Mouse (Mus musculus) spleen, adult 2 months (tissue): Measurements from ENCODE around the gene Dynll1.

Experiments used
- CTCF ChIP-seq: fragments of 200-500 bp; IDR thresholded peaks from 2 replicates; pipeline ENCODE4 v1.5.1; 2011; ENCODE audit warnings: mild to moderate bottlenecking, inconsistent platforms; ENCODE audit not compliant: insufficient read depth, insufficient read length, insufficient replicate concordance; ENCODE audit errors: extremely low read depth
- POLR2A ChIP-seq: fragments of 200-500 bp; IDR thresholded peaks from 2 replicates; pipeline ENCODE4 v1.6.1; 2011; ENCODE audit warnings: low read depth, low read length, inconsistent platforms

GRCm38 (mm10) chr5:115261141-115261540, 39.7 kb downstream of the Dynll1 start:
- TF ChIP-seq CTCF (no peak), POLR2A (no peak)
